Mouse (Mus musculus) heart, adult 2 months (tissue): ENCODE data around the gene 2210407C18Rik.

Source experiments
- CTCF ChIP-seq: fragments of 200-600 bp; IDR thresholded peaks from 2 replicates; pipeline ENCODE4 v1.8.1; 2022; ENCODE audit warnings: antibody characterized with exemption, mild to moderate bottlenecking, moderate library complexity
- POLR2A ChIP-seq: fragments of 200-500 bp; IDR thresholded peaks from 2 replicates; pipeline ENCODE4 v1.6.1; 2011; ENCODE audit warnings: mild to moderate bottlenecking, low read depth, low read length, control low read depth; ENCODE audit not compliant: insufficient read depth

DNA sequence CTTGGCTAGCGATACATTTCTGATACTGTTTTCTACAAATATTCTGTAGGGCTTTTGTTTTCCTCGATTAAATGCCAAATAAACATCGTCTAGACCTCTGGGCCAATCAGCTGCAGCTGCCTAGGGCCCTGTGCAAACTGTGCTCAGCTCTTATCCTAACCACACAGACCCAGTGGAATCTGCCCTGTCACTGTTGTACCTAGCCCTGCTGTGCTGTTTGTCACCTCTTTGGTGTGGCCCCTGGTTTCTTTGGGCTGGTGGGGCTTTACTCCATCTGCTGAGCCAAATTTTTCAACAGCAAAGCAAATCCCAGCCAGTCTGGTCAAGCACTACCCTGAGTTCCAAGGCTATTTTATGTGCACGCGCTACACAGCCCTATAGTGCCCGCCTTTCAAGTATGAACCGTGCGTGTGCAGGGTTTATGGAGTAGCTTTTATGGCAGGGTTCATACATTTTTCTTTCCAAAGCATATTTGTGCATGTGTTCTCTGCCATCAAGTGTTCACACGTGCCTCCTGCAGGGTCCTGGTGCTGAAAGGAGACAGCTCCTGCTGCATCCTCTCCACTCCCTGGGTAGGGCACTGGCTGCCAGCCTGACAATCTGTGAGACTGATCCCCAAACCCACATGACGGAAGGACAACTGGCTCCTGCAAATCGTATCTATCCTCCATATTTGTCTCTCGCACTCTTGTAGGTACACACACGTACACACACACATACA, 25.9 kb upstream of the 2210407C18Rik start:
- no peak for TF ChIP-seq CTCF
- TF ChIP-seq POLR2A = no peak
